Mouse (Mus musculus) left cerebral cortex, postnatal 36 days (tissue): ENCODE results near the gene Mfsd4b3. TPM values are rescaled to one million over a fixed set of nuclear protein-coding genes. Genes with fewer than 3 reads are reported as not detected.
"Not testable (repeated sequence)": the region's sequence is repeated elsewhere in the genome, so short reads cannot be mapped to it uniquely, and the experiment has no call there.

Experiments used
- DNase-seq, 2 experiments: peaks; one replicate each; pipeline ENCODE4 v3.0.0; 2021 to 2022; ENCODE audit warnings: low spot score in 2 of 2, mixed read lengths in 1 of 2
- intact Hi-C: fragments of 180-260 bp; cut with DNase I; formaldehyde crosslinking; loops from one replicate; pipeline ENCODE4 v1.15.1; 2025
- total RNA-seq, 2 experiments: library from RNA; stranded (reverse); gene quantifications; 2 replicates each; pipeline ENCODE4 v1.2.3; 2021

The Mfsd4b3 gene
- total RNA-seq = under 1 TPM; 0.25 to 0.47 TPM

GRCm38 (mm10) chr10:39959761-39960440 lies at the start of gene Mfsd4b3:
TSS of gene Mfsd4b3 (minus strand) at chr10:39960153.
- intact Hi-C loops = loop anchor here (5.0 kb wide), 1 partner anchor 67 kb away; the partner anchor contains the start of gene Mfsd4b1

DNA sequence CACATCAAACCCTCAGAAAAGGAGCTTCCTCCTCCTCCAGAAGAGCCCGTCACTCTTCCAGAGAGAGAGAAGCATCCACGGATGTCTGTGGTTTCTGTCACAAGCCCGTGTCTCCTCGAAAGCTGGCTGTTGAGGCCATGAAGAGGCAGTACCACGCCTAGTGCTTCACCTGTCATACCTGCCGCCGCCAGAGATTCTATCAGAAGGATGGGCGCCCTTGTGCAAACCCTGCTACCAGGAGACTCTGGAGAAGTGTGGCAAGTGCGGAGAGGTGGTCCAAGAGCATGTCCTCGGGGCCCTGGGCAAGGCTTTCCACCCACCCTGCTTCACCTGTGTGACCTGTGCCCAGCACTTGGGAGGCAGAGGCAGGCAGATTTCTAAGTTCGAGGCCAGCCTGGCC lies 49.6 kb upstream of the Mfsd4b3 start:
- no peak for DNase-seq
- intact Hi-C loops = no loop called here

More at GRCm38 (mm10) chr10:39959761-39960440, at the start of gene Mfsd4b3:
- DNase-seq = peak; percentile 78 to 87

- DNase-seq, intact Hi-C loops: not testable (repeated sequence)
Observed at GRCm38 (mm10) chr10:40008847-40009246, 48.9 kb upstream of the Mfsd4b3 start.

- intact Hi-C loops = no loop called here
- no peak for DNase-seq
Observed at GRCm38 (mm10) chr10:40007953-40008352, 48.0 kb upstream of the Mfsd4b3 start.

DNA sequence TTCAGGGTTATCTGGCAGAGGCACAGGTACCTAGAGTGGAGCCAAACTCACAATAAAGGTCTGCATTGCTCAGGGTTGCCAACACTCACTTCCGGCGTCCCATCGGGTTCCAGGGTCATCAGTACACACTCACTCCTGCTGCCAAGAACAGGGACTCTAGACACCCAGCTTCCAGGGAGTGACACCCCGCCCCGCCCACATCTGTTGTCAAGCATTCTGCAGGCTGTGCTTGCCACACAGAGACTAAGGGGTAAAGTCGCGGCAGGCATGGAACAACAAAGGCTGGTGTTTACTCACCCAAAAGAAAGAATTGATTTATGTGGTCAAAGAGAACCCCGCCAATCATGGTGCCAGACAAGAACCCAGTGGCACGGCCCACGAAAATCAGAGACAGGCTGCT lies 47.0 kb upstream of the Mfsd4b3 start:
- no peak for DNase-seq
- intact Hi-C loops = no loop called here

- intact Hi-C loops = no loop called here
- no peak for DNase-seq
Observed at GRCm38 (mm10) chr10:40000746-40001145, 40.8 kb upstream of the Mfsd4b3 start.

DNA sequence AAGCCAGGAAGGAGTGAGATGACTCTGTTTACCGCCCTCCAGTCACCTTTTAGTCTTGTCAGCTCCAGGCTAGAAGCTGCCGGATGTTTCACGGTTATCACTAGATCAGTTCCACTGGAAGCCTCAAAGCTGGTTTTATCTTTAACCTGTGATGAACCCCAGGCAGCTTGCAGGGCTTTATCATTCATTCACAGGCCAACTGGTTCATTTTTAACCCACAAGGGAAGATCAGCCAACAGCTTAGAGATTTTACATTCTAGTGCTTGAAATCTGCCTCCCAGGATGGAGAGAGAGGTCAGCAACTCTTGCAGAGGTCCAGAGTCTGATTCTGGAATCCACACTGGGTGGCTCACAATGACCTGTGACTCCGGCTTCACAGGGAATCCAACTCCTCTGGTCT lies 31.2 kb upstream of the Mfsd4b3 start:
- intact Hi-C loops = no loop called here
- no peak for DNase-seq

DNA sequence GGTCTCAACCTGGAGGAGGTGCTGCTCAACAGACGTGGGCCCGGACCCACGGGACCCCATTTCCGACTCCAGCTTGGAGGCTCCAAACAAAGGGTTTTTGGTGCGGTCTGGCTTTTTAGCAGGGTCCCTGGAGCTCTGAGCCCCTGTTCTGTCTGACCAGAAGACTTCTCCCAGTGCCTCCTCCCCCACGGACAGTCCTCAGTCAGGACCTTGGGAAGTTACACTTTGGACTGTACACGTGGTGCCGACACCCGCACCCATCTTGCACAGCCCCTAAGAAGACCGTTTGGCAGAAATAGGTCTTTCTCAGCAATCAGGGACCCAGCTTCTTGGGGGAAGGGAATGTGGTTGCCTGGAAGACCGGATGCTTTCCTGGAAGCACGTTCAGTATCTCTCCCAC lies 26.5 kb upstream of the Mfsd4b3 start, which contains the start of gene Mfsd4b5:
Mfsd4b5 (minus strand) TSS at position 181 of the 400 bp plus-strand sequence.
- intact Hi-C loops = no loop called here

GRCm38 (mm10) chr10:39982604-39983003 lies 22.7 kb upstream of the Mfsd4b3 start:
- intact Hi-C loops = no loop called here
- no peak for DNase-seq

More for the DNA sequence above, 26.5 kb upstream of the Mfsd4b3 start, which contains the start of gene Mfsd4b5:
- no peak for DNase-seq

GRCm38 (mm10) chr10:39978231-39978630 lies 18.3 kb upstream of the Mfsd4b3 start:
- intact Hi-C loops = no loop called here

DNA sequence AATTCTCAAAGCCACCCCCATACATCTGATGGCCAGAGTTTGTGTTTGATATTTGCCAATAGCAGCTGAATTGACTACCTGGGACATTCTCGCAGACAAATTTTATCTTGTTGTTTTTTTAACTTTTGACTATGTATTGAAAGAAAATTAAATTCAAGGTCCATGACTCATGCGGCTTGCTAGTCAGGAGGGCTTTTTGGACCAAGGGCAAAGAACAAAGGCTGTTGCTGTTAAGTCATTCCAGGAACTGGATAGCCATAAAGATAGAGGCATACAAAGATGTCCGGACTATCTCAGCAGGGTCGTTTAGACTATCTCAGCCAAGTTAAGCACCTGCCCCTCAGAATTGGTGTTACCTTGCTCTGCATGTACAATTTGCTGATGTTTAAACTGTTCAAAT lies 17.4 kb upstream of the Mfsd4b3 start:
- DNase-seq = no peak
- intact Hi-C loops = no loop called here

More at GRCm38 (mm10) chr10:39978231-39978630, 18.3 kb upstream of the Mfsd4b3 start:
- DNase-seq = no peak

- DNase-seq = no peak
- intact Hi-C loops = no loop called here
Observed at GRCm38 (mm10) chr10:39975771-39976170, 15.8 kb upstream of the Mfsd4b3 start.

DNA sequence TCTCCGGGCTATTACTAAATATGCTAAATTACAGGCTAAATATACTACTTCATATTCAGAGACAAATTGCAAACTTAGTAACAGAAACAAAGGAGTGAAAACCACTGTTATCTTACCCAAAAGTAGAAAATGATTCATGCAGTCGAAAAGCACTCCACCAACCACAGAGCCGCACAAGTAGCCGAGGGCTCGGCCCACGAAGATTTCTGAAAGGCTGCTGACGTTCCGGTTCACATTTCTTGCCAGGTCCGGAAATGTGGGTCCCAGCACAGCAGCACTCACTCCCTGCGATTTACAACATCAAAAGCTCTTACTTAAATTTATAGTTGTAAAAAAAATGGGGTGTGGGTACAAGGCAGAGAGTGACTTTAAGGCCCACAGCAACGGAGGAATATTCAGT lies 15.0 kb upstream of the Mfsd4b3 start:
- DNase-seq = no peak
- intact Hi-C loops = no loop called here

DNA sequence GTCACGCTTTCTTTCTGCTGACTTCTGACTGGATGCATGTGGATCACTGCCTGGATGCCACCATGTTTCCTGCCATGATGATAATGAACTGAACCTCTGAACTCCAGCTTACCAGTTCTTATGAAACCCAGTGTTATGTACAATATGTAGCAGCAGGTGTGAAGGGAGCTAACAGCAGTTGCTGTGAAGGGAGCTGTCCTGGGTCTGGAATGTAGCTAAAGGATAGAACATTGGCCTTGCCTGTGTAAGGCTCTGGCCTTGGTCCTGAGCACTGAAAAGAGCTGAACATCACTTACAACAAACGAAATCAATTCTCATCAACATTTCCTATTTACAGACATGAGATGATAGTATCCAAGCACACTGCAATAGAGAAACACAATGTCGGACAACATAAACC lies 7.6 kb upstream of the Mfsd4b3 start:
- DNase-seq = no peak
- intact Hi-C loops = loop anchor here (5.0 kb wide), 1 partner anchor 75 kb away; no protein-coding TSS in a partner anchor

GRCm38 (mm10) chr10:39961906-39962305 lies 2.0 kb upstream of the Mfsd4b3 start:
- intact Hi-C loops = no loop called here
- no peak for DNase-seq

- intact Hi-C loops = no loop called here
- no peak for DNase-seq
Observed at GRCm38 (mm10) chr10:39960441-39960822, 479 bp upstream of the Mfsd4b3 start.

- intact Hi-C loops = loop anchor here (1.0 to 5.0 kb wide), 2 partner anchors 69 to 254 kb away; partner anchors contain the start of gene Mfsd4b1
- no peak for DNase-seq
Observed at GRCm38 (mm10) chr10:39958266-39958665, 1.7 kb downstream of the Mfsd4b3 start.

GRCm38 (mm10) chr10:39956340-39956878 lies 3.5 kb downstream of the Mfsd4b3 start:
- intact Hi-C loops = loop anchor here (5.0 kb wide), 1 partner anchor 71 kb away; the partner anchor contains the start of gene Mfsd4b1
- DNase-seq = no peak

DNA sequence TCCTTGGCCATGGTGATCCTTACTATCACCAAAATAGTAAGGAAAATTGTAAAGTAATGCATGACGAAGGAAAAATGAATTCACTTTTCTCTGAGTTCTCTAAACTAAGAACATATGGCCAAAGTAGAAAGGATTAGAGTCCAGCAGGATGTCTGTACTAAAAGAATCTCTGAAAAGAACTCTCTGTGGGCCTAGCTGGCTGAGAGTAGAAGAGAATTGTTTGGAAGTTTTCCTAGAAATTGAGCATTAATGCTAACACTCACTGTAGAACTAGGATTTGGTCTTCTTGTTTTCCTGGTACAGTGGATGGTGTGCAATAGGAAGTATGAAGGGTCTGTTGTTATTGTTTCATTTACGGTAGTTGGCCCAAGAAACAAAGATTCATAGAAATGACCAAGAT lies 4.8 kb downstream of the Mfsd4b3 start:
- intact Hi-C loops = loop anchor here (5.0 kb wide), 1 partner anchor 72 kb away; the partner anchor contains the start of gene Mfsd4b1
- no peak for DNase-seq

GRCm38 (mm10) chr10:39949377-39949954 lies 10.5 kb downstream of the Mfsd4b3 start:
- intact Hi-C loops = no loop called here
- no peak for DNase-seq

DNA sequence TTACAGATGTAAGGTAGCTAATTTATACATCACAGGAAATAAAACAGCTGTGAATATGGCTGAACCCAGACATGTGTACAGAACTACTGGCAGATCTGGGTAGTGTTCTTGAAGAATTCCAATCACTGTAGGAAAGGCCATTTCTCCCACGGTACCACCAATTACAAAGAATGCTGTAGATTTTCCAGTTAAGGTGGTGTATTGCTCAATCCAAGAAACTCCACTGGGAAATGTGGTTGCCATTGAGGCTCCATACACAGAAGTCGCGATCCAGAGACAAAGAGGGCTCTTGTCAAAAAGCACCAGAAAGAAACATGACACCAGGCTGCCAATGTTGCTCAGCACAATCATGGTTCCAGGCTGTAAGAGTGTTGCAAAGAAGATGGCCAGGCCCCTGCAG lies 12.8 kb downstream of the Mfsd4b3 start:
- DNase-seq, intact Hi-C loops: not testable (repeated sequence)
